Mouse (Mus musculus) CD4-positive, CD25-positive, alpha-beta regulatory T cell, adult 2 months (primary cell): Measurements from ENCODE around the gene Lyst.
"Not testable (repeated sequence)": the region's sequence is repeated elsewhere in the genome, so short reads cannot be mapped to it uniquely, and the experiment has no call there.

Experiments
- DNase-seq: peaks from one replicate; pipeline ENCODE4 v3.0.0-alpha.2; 2012; ENCODE audit warnings: low read depth, low spot score

Gene Lyst

DNA sequence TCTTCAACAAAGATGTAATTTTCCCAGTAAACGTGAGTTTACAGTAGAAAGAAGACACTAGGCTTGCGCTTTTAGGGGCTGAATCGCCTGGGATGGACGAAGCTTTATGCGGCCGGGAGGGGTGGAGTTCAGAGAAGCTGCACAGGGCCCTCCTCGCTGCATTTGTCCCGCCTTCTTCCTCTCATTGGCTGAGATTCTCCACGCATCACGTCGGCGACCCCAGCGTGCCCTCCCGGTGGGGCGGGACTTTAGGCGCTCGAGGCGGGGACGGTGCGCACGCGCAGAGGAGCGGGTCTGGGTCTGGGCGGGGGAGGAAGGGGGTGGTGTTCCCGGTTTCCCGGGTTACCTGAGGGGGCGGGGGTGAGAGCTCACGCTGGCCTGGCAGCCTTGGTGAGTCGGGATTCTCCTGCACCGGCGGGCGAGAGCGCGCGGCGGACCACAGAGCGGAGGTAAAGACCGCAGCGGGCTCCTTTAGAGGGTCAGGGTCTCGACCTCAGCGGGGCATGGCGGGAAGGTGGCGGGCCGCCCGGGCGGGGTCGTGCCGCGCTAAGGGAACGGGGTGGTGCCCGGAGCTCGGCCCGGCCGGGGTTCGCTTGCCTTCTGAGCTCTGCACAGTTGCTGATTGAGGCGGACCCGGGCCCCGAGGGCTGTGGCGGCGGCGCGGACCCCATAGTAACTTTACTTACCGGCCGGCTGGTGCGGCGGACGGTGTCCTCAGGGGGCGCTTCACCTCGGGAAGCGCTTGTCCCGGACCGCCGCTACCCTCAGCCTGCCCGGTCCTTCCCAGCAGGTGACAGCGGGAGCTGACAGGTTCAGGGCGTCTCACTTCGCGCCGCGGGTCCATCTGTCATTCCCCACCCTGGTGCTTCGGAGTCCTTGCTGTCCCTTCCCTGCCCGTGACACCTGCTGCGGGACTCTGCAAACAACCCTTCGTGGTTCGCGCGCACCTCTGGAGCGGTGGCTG lies at the start of gene Lyst:
TSS of gene Lyst (plus strand) at position 350 of the 964 bp plus-strand sequence.
- peak; percentile 98 for DNase-seq

DNA sequence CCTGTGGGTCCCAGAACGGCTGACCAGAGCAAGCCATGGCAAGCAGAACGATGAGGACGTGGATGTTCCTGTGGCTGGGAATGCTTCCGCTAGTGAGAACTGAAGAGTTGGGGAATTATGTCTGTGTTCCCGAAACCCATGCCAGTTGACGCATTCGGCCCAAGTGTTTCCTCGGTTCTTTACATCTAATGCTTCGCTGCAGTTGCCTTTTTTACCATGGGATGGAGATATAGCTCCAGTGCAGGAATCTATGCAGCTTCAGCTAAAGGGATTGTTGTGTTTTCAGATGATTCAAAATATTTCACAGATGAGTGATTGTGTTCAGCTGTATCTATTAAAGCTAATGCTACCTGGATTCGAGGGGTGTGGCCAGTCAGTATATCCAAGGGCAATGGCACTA lies 47.1 kb upstream of the Lyst start:
- not testable (repeated sequence) for DNase-seq

DNA sequence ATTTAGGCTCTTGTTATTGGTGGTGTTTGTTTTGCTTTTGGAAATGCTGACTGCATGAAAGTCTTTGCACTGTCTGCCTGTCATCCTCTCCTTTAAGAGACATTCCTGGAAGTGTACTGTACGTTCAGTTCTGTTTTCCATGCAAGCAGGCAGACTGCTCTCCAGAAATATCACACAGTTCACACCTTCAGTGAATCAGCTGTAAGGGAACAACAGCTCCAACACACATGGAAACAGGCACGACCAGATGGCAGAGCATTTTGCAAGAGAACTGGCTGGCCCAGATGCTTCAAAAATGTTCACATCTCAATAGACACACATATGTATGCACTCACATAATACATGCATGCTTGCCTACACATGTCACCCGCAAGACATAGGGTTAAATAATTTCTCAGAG lies 43.4 kb upstream of the Lyst start:
- no peak for DNase-seq

DNA sequence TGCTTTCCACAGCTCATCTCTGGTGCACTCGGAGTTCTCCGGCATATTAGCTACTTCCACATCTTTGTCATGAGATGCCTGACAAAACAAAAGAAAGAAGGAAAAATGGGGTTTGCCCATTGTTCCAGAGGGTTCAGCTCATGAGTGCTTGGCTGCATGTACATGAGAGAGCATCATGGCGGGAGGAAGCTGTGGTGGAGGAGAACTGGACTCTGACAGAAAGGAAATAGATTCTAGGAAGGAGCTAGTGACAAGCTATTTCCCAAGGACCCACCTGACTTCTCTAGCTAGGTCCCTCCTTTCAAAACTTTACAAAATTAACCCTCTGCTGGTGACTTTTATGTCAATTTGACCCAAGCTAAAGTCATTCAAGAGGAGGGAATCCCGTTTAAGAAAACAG lies 42.3 kb upstream of the Lyst start:
- no peak for DNase-seq

DNA sequence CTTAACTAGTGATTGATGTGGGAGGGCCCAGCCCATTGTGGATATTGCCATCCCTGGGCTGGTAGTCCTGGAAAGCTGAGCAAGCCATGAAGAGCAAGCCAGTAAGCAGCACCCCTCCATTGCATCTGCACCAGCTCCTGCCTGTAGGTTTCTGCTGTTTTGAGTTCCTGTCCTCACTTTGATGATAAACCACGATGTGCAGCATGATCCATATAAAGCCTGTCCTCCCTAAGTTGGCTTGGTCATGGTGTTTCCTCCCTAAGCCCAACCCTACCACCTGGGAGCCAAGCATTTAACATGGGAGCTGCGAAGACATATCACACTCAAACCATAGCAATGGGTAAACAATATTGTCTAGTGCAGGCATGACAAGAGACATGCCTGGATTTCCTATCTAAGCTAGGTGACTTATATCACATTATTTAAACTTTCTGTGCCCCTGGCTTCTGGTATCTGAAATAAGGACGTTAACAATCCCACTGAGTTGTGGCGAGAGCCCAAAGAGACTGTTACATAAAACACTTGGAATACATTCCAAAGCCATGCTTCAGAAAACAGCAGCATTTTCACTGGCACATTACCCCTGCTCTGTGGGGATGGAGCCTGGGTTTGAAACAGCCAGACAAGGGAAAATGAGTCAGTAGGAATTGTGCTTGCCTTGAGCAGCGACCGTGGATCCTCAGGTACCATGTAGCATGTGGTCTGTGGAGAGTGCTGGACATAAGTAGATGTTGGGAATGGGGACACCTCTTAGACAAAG lies 41.6 kb upstream of the Lyst start:
- DNase-seq, result no peak

DNA sequence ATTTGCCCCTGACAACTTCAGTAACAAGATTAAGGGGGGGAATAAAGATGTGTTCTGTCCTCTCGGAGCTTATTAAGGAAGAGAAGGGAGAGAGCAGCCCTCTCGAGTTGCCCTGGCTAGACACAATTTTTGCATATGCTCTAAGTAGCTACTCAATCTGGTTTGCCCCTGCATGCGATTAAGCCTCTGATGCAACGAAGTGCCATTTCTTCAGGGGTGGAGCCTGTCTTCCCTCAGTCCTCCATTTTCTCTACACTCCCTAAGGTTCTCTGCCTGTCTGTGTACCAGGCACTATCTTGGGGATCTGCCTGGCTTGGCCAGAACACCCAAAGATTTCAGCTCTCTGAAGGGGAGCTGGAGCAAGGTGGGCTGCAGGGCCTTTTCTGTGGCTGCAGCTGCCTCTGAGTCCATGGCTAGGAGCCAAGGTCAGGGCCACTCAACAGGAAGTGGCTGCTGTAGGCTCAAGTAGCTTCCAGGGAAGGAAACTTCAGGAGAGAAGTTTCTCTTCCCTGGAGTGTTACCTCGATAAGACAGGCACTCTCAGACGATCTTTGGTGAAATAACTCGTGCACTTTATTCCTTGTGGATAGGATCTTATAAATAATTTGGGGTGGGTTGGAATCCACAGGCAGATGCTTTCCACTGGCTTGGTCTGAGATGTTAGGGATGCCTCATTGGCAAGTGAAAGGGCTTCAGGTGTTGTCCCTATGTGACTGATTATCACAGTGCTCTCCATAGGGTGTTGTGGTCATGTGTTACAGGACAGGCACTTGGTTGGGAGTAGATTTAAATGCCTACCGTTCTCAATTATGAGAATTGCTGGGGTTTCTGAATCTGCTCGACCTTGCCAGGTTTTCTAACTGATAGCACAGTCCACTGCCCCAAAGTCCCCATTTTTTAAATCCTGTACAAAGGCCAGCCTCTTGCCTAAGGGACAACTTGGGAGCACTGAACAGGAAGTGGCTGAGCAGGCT lies 40.2 kb upstream of the Lyst start:
- DNase-seq, result no peak

DNA sequence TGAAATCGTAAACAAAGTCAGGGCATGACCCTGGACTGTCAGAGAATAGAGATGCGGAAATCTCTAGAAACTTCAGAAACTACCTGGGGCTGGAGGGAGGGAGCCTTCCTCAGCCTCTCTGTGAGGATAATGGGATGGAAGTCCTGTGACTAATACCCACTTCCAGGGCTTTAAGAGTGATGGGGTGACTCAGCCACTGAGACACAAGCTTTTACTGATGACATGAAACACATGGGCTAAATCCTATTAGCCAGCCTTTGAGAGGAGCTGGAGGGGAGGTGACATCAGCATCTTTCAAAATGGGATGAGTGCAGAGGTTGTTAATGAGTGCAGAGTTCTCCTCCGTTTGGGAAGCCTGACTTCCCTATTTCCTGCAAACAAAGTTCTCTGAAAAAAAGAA lies 38.2 kb upstream of the Lyst start:
- DNase-seq, result no peak

DNA sequence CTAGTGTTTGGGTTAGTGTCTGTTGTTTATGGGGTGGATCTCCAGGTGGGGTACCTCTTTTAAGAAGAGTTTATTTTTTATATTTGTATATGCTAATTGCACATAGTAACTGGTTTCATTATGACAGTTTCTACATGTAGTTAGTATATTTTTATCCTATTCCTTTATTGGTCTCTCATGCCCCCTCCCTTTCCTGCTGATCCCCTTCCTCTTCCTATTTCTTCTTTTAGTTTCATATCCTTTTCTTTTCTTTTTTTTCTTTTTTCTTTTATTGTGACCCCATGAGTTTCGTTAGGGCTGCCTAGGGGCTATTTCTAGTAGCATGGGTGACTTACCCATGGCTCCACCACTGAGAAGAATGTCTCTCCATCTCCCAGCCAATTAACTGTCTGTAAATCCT lies 36.5 kb upstream of the Lyst start:
- no peak for DNase-seq

DNA sequence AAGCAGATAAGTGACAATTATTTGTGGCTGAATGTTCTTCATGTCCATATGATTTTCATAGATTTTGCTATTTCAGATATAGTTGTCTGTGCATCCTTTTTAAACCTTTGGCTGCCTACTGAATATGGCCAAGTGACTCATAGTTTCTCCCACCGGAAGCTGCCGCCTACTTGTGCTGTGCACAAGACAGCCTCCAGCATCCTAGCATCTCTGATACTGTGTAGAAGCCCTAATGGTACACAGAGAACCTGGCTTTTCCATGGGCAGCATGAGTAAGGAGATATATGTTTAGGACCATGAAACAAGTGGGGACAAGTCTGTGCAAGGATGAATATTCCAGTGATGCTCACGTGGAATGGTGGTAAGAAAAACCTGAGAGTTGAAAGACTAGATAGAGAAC lies 35.0 kb upstream of the Lyst start:
- no peak for DNase-seq

DNA sequence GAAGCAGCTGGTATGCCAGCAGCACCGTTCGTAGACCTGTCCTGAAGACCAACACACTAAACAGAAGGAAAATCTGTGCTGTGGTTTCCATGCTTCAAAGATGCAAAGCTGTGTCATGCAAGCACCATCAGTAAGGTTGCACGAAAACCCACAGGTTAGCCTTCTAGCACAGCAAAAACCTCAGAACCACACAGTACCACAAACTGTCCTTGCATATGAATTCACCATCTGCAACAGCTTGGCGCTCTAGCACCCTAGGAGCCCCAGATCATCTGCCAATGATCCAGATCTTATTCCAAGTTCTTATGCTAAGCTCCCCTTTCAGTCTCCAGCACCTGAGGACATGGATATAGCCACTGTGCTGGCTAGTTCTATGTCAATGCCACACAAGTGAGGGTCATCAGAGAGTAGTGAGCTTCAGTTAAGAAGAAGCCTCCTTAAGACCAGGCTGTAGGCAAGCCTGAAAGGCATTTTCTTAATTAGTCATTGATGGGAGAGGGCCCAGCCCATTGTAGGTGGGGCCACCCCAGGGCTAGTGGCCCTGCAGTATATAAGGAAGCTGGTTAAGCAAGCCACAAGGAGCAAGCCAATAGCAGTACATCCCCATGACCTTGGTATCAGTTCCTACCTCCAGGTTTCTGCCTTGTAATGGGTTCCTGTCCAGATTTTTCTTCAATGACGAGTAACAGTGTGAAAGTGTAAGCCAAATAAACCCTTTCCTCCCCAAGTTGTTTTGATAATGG lies 33.0 kb upstream of the Lyst start:
- DNase-seq, result no peak

DNA sequence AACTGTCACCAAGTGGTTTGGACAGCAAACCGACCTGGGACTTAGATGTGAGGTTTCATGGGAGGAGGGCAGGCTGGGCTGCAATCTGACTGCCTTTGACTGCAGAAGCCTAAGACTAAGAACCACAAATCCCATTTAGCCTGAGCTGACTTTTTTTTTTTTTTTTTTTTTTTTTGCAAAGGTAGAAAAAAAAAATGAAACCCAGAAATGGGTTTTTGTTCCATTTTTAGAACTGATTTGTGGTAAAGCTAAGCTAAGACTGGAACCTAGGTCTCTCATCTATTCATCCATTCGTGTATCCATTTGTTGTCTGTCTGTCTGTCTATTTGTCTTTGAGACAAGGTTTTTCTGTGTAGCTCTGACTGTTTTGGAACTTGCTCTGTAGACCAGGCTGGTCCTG lies 31.9 kb upstream of the Lyst start:
- no peak for DNase-seq

DNA sequence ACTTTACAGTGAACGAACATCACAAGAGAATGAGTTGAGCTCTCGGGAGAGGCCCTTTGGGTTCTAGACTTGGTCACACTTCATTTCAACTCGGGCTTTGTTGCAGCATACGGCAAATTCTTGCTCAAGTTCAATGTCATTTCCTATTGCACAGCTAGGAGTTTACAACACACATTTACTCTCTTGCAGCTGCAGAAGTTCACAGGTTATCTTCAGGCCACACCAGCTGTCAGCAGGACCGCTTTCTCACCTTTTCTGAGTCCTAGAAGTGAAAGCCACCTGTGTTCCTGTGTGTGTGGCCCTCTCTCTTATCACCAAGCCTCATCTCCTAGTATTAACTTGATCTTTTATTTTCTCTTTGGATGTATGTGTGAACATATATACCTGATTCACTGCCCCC lies 31.3 kb upstream of the Lyst start:
- DNase-seq, result no peak

DNA sequence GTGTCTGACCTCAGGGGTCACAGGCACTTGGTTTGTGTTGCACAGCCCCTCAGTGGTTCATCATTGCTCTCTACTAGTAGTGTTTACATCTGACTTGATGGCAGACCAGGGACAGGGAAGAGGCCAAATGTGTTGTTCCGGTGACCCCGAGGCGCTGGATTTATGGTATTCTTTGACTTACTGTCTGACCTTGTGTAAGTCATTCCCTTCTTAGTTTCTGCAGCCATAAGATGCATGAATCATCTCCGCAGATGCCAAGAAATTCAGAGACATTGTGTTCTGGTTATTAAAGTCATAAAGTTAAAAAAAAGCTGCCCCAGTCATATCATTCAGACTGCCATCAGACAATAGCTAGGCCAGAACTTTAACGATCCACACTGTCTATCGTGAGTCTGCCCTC lies 27.6 kb upstream of the Lyst start:
- DNase-seq, result no peak

DNA sequence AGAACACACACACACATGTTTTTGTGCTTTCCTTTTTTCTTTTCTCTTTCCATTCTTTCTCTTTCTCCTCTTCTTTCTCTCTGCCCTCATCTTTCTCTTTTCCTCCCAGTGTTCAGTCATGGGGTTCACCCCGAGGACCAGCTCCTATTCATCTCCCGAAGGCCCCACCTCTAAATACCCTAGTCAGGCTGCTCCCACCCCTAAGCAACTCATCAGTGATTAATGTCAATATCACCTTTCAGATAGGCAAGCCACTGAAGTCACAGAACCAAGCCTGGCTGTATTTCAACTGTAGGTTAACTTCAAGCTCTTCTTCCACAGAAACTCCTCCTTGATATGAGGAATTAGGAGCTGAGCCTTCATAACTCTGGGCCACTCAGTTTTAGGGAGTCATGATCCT lies 26.1 kb upstream of the Lyst start:
- DNase-seq, result no peak

DNA sequence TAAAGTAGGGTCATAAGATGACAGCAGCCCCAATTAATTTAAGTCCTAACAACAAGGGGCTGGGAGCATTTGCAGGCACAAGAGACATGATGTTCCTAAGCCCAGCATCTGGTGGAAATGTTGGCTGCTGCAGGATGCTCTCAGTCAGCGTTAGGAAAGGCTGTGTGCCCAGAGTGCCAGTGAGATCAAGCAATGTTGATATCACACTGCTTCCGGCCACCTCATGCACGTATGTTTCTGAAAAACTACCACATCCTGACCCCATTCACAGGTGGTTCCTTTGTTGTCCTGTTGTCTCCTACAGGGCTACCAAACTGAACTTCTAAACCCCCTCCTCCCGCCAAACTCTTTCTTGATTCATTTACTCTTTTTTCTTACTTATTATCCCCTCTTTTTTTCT lies 25.7 kb upstream of the Lyst start:
- peak; percentile 82 for DNase-seq

DNA sequence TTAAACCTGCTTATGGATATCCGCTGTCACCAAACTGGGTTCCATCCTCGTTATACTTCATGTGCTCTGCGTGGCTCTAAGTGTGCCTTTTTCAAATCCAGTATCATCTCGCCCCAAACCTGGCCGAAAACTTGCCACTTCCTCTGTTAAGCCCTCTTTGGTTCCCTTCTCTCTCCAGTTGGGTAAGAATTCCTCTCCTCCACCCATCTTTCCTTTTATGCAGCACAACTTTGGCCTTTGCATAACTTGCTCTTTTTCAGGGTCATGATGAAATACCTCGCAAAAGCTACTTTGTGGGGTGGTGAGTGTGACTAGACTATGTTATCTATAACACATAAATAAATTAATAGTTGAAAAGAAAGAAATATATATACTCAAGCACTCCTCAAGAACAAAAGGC lies 22.6 kb upstream of the Lyst start:
- DNase-seq, result no peak

DNA sequence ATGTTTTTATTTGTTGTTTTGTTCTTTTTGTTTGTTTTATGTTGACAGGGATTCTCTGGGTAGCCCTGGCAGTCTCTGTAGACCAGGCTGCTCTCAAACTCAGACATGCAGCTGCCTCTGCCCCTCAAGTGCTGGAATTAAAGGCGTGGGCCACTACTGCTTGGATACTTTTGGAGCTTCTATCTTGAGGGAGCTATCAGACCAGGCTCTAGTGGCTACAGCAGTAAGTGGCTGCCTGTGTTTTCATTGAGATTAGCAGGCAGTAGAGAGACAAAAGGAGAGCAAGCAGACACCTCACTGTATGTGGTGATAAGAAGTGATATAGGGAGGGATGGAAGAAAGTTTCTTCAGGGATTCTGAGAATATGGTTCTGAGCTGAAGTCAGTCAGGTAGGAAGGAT lies 21.4 kb upstream of the Lyst start:
- no peak for DNase-seq

DNA sequence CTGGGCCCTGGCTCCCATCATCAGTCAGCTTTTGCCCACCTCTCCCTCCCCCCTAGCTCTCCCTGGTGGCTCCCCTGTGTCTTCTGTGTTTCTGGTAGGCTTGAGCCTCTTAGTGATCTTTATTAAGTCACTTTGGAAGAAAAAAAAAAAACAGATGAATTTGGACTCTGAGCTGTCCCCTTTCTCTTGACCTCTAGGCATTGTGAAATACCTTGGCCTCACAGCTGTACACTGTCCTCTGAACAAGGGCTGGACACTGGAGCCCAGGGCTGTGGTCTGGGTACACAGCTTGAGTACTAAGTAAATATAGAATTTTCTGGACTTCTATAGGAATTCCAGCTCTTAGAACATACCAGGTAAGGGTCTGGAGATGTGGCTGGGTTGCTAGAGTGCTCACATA lies 20.6 kb upstream of the Lyst start:
- no peak for DNase-seq

DNA sequence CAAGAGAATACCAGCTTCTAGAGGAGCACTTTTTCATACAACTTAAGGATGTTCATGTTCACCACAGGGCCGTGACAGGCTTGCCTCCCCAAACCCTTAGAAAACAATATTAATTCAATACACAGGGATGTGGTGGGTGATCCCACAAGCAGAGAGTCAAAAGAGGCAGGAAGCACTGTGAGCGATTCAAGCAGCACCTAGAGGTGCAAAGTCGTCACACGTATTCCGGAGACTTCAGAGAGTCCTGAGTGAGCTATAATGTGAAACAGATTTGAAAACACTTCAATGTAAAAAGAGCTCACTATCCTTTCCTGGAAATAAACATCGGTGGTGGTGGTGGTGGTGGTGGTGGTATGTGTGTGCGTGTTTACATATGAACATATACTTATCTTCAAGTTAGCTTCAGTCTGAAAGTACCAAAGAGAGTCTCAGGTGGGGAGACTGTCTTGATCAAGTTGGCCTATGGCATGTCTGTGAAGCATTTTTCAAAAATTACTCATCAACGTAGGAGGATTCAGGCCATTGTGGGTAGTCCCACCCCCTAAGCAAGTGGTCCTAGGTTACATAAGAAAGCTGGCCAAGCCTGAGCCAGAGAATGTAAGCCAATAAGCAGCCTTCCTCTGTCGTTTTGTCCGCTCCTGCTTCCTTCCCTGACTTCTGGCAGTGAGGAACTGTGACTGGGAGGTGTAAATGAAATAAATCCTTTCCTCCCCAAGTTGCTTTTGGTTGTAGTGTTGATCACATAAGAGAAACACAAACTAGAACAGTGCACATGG lies 17.9 kb upstream of the Lyst start:
- peak; percentile 45 for DNase-seq

DNA sequence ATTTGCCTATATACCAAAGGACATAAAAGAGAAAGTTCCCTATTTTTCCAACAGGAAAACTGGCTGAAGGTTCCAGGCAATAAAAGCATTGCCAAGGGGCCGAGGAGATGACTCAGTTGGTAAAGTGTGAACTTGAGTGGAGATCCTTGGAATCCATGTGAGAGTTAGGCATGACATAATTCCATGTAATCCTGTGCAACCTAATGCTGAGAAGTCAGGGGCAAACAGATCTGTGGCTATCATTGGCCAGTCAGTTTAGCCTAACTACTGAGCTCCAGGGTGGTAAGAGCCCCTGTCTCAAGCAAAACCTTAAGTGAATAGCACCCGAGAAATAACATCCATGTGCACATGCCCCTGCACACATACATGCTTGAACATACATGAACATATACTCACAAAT lies 17.3 kb upstream of the Lyst start:
- DNase-seq, result no peak
